Mouse (Mus musculus) testis, adult 2 months (tissue): ENCODE measurements around the gene Hoxb4.

Experiments
- CTCF ChIP-seq: fragments of 200-500 bp; IDR thresholded peaks from 2 replicates; pipeline ENCODE4 v1.5.1; 2012; ENCODE audit warnings: low read depth, mild to moderate bottlenecking, inconsistent platforms, low read length, moderate library complexity; ENCODE audit not compliant: control insufficient read depth, insufficient read depth, insufficient replicate concordance
- POLR2A ChIP-seq: fragments of 200-500 bp; IDR thresholded peaks from 2 replicates; pipeline ENCODE4 v1.6.1; 2012; ENCODE audit warnings: low read depth, mild to moderate bottlenecking, inconsistent platforms, low read length, moderate library complexity; ENCODE audit not compliant: control insufficient read depth

DNA sequence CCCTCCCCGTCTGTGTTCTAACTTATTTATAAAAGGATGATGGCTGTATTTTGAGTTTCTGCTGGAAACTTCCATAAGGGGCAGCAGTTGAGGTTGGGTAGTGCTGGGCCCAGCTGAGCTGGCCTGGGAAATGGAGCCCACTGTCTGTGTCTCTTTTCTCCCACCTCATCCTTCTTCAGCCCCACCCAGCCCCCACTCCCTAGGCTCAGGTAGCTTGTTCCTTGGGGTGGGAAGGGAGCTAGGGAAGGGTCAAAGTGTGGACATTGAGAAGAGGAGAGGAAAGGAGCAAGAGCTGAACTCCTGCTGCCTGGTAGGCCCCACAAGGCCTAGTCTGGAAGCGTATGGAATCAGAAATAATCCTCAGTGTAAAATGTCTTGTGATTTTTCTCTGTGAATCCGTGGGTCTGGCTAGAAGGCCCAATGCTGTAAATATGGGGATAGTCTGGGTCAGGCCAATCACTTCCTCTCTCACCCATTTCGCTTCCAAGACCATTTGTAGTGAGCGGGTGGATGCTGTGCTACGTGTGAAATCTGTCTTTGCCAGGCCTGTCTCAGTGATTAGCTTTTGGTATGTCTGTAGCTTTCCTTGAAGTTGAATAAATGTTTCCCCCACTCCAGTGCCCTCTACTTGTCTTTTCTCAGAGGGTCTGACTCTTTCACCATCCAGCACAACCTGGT is 12.4 kb upstream of the Hoxb4 start:
- TF ChIP-seq CTCF (no peak), POLR2A (no peak)
